Mouse (Mus musculus) embryonic facial prominence, embryonic 15.5 days (tissue): ENCODE measurements around the gene Ddn. TPM values are rescaled to one million over a fixed set of nuclear protein-coding genes. Genes with fewer than 3 reads are reported as not detected.
A peak's percentile ranks its signal among the peaks of the same experiment; 100 is the strongest.

ENCODE experiments used
- ATAC-seq: fragments of 200-750 bp; cut with Nextera tagmentation; 2 replicates; pipeline ENCODE4 v1.8.0; 2017; ENCODE audit warnings: low read depth, moderate TSS enrichment; ENCODE audit not compliant: insufficient number of reproducible peaks, low FRiP score, low TSS enrichment
- H3K27ac ChIP-seq: fragments of 300-500 bp; sonication (generic); replicated peaks from 2 replicates; pipeline ENCODE4 v1.5.1; 2015; ENCODE audit warnings: mild to moderate bottlenecking, inconsistent platforms
- H3K27me3 ChIP-seq: fragments of 300-500 bp; sonication (generic); 2 replicates; pipeline ENCODE4 v1.6.1; 2015; ENCODE audit warnings: inconsistent platforms
- H3K36me3 ChIP-seq: fragments of 300-500 bp; sonication (generic); 2 replicates; pipeline ENCODE4 v1.6.1; 2015; ENCODE audit warnings: mild to moderate bottlenecking, inconsistent platforms
- H3K4me1 ChIP-seq: fragments of 300-500 bp; sonication (generic); 2 replicates; pipeline ENCODE4 v1.6.1; 2015; ENCODE audit warnings: inconsistent platforms
- H3K4me2 ChIP-seq: fragments of 300-500 bp; sonication (generic); replicated peaks from 2 replicates; pipeline ENCODE4 v1.6.1; 2015; ENCODE audit warnings: mild to moderate bottlenecking, inconsistent platforms
- H3K4me3 ChIP-seq: fragments of 300-500 bp; sonication (generic); replicated peaks from 2 replicates; pipeline ENCODE4 v1.5.1; 2015; ENCODE audit warnings: mild to moderate bottlenecking, inconsistent platforms
- H3K9ac ChIP-seq: fragments of 300-500 bp; sonication (generic); 2 replicates; pipeline ENCODE4 v1.6.1; 2015; ENCODE audit warnings: inconsistent platforms
- H3K9me3 ChIP-seq: fragments of 300-500 bp; sonication (generic); replicated peaks from 2 replicates; pipeline ENCODE4 v1.6.1; 2016; ENCODE audit warnings: inconsistent platforms
- WGBS: fragments of 180-500 bp; shearing (Covaris S2); methylation state at CpG from one replicate; pipeline ENCODE4 v1.1.7; 2015; 5-methylcytosine and 5-hydroxymethylcytosine counted together
- polyA plus RNA-seq: library from polyadenylated mRNA; unstranded; fragments of >200 nt; fragmentation: Nextera tagmentation; extraction: Ambion mirVana; gene quantifications from 2 replicates; pipeline ENCODE4 v1.2.1, GENCODE M21; 2015

Gene Ddn
- polyA plus RNA-seq, 1 experiment from 2014 or later: 0.04 TPM

DNA sequence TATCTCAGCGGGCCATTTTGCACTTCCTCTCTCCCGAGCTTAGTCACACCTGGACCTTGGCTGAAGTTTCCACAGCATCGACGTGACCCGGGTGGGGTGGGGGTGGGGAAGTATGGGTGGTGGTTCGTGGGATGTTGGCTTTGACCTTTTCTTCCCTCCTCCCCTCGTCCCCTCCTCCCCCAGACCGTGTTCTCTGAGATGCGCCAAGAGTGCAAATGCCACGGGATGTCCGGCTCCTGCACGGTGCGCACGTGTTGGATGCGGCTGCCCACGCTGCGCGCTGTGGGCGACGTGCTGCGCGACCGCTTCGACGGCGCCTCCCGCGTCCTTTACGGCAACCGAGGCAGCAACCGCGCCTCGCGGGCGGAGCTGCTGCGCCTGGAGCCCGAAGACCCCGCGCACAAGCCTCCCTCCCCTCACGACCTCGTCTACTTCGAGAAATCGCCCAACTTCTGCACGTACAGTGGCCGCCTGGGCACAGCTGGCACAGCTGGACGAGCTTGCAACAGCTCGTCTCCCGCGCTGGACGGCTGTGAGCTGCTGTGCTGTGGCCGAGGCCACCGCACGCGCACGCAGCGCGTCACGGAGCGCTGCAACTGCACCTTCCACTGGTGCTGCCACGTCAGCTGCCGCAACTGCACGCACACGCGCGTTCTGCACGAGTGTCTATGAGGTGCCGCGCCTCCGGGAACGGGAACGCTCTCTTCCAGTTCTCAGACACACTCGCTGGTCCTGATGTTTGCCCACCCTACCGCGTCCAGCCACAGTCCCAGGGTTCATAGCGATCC, 16.9 kb downstream of the Ddn start:
- Histone ChIP-seq H3K27me3 (peaks cover 99% of the 10 kb centered on the region), H3K9me3 (no peaks in the 10 kb centered on the region), H3K9ac (no peak overlapping the region), H3K4me3 (peak overlapping the region; percentile 33), H3K4me1 (peaks cover 38% of the 10 kb centered on the region), H3K4me2 (peak overlapping the region; percentile 46), H3K36me3 (no peaks in the 10 kb centered on the region), H3K27ac (no peak overlapping the region)
- ATAC-seq: no peak
- 3% methylated on average over 75 of the region's 75 CpGs for WGBS

DNA sequence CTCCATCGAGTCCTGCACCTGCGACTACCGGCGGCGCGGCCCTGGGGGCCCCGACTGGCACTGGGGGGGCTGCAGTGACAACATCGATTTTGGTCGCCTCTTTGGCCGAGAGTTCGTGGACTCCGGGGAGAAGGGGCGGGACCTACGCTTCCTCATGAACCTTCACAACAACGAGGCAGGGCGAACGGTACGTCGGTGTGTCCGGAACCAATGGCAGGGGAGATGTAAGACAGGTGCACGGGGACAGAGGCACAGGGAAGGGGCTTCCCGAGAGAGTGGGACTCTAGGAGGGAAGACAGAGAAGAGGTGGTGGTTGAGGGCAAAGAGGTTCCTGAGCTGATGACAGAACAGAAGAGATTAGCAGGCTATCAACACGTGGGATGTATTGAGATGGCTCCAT, 17.5 kb downstream of the Ddn start:
- H3K4me3 ChIP-seq: 0 out of 2 replicates have a peak overlapping the region, but pooled peaks have one; percentile 13
- H3K27me3 ChIP-seq: peaks cover 95% of the 10 kb centered on the region
- WGBS: under 1% methylated on average over 23 of the region's 23 CpGs
- H3K36me3 ChIP-seq: no peaks in the 10 kb centered on the region
- H3K27ac ChIP-seq: no peak overlapping the region
- H3K4me1 ChIP-seq: peaks cover 35% of the 10 kb centered on the region
- no peak for ATAC-seq
- no peak overlapping the region for H3K9ac ChIP-seq
- 0 out of 2 replicates have a peak overlapping the region, but pooled peaks have one; percentile 6 for H3K4me2 ChIP-seq
- H3K9me3 ChIP-seq: no peaks in the 10 kb centered on the region

- 1% methylated on average over 12 of the region's 12 CpGs for WGBS
- Histone ChIP-seq H3K27ac (no peak overlapping the region), H3K36me3 (no peaks in the 10 kb centered on the region), H3K4me2 (peak overlapping the region; percentile 44), H3K9me3 (no peaks in the 10 kb centered on the region), H3K4me1 (peaks cover 35% of the 10 kb centered on the region), H3K9ac (no peak overlapping the region), H3K4me3 (peak overlapping the region; percentile 28), H3K27me3 (peaks cover 94% of the 10 kb centered on the region)
- ATAC-seq: no peak
Observed at GRCm38 (mm10) chr15:98791221-98791620, 18.1 kb downstream of the Ddn start.

- Histone ChIP-seq H3K27ac (no peak overlapping the region), H3K27me3 (peaks cover 89% of the 10 kb centered on the region), H3K9me3 (no peaks in the 10 kb centered on the region), H3K4me1 (peaks cover 35% of the 10 kb centered on the region), H3K4me2 (peak overlapping the region; percentile 44), H3K4me3 (peak overlapping the region; percentile 28), H3K36me3 (no peaks in the 10 kb centered on the region), H3K9ac (no peak overlapping the region)
- no peak for ATAC-seq
- WGBS: under 1% methylated on average over 23 of the region's 23 CpGs
Observed at GRCm38 (mm10) chr15:98790761-98791160, 18.5 kb downstream of the Ddn start.

DNA sequence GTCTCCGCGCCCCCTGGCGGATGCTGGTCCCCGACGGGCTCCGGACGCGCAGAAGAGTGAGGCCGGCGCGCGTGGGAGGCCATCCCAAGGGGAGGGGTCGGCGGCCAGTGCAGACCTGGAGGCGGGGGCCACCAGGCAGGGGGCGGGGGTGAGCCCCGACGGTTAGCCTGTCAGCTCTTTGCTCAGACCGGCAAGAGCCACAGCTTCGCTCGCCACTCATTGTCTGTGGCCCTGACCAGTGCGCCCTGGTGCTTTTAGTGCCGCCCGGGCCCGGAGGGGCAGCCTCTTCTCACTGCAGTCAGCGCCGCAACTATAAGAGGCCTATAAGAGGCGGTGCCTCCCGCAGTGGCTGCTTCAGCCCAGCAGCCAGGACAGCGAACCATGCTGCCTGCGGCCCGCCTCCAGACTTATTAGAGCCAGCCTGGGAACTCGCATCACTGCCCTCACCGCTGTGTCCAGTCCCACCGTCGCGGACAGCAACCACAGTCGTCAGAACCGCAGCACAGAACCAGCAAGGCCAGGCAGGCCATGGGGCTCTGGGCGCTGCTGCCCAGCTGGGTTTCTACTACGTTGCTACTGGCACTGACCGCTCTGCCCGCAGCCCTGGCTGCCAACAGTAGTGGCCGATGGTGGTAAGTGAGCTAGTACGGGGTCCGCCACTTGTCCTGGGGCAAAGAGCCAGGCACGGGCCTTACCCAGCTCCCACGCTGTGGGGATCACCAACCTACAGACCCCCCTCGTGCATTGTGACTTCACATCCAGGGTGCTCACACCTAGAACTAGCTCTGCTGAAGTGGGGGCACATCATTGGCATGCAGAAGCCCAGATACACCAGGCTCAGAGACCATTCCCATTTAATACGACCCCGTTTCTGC, 19.4 kb downstream of the Ddn start, which contains the start of gene Wnt1:
Gene Wnt1, plus strand, starts transcription at position 197 of the 875 bp plus-strand sequence.
- Histone ChIP-seq H3K4me1 (peaks cover 35% of the 10 kb centered on the region), H3K27me3 (peaks cover 86% of the 10 kb centered on the region), H3K9ac (no peak within 1 kb of the TSS), H3K4me2 (peak within 1 kb of the TSS; percentile 44), H3K4me3 (peak within 1 kb of the TSS; percentile 28), H3K27ac (no peak within 1 kb of the TSS), H3K9me3 (no peaks in the 10 kb centered on the region), H3K36me3 (no peaks in the 10 kb centered on the region)
- 2% methylated on average over 51 of the region's 51 CpGs for WGBS
- no peak for ATAC-seq

- H3K36me3 ChIP-seq: no peaks in the 10 kb centered on the region
- 11% methylated on average over 24 of the region's 24 CpGs for WGBS
- no peak overlapping the region for H3K9ac ChIP-seq
- peak overlapping the region; percentile 26; the same call in 1 of the 2 replicates for H3K4me3 ChIP-seq
- peaks cover 35% of the 10 kb centered on the region for H3K4me1 ChIP-seq
- H3K4me2 ChIP-seq: peak overlapping the region; percentile 29; the same call in 1 of the 2 replicates
- H3K27me3 ChIP-seq: peaks cover 78% of the 10 kb centered on the region
- no peaks in the 10 kb centered on the region for H3K9me3 ChIP-seq
- ATAC-seq: no peak
- no peak overlapping the region for H3K27ac ChIP-seq
Observed at GRCm38 (mm10) chr15:98788972-98789660, 20.2 kb downstream of the Ddn start.

DNA sequence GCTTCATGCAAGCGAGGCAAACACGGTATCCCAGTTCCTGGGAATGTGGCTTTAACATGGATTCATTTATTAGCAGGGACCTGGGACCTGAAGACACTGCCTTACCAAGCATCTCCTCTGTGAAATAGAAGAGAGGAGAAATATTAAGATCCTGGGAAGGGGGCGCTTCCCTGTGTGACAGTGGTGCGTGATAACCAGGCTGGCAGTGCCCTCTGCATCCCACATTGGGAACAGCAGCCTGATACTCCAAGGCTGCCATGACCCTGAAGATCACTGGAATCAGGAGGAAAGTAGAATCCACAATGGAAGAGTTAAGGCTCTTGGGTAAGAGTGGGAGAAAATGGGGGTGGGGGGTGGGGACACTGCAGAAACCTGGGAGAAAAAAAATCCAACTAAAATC, 21.4 kb downstream of the Ddn start:
- Histone ChIP-seq H3K4me1 (peaks cover 31% of the 10 kb centered on the region), H3K9me3 (no peaks in the 10 kb centered on the region), H3K4me2 (no peak overlapping the region), H3K27me3 (peaks cover 66% of the 10 kb centered on the region), H3K9ac (no peak overlapping the region), H3K4me3 (no peak overlapping the region), H3K36me3 (no peaks in the 10 kb centered on the region), H3K27ac (no peak overlapping the region)
- ATAC-seq: no peak
- 19% methylated on average over 4 of the region's 4 CpGs for WGBS

GRCm38 (mm10) chr15:98785744-98786143, 23.5 kb downstream of the Ddn start:
- no peak for ATAC-seq
- Histone ChIP-seq H3K4me3 (no peak overlapping the region), H3K36me3 (no peaks in the 10 kb centered on the region), H3K9me3 (no peaks in the 10 kb centered on the region), H3K4me1 (peaks cover 15% of the 10 kb centered on the region), H3K4me2 (no peak overlapping the region), H3K9ac (no peak overlapping the region), H3K27me3 (peaks cover 60% of the 10 kb centered on the region), H3K27ac (no peak overlapping the region)
- WGBS: 41% methylated on average over 7 of the region's 7 CpGs

DNA sequence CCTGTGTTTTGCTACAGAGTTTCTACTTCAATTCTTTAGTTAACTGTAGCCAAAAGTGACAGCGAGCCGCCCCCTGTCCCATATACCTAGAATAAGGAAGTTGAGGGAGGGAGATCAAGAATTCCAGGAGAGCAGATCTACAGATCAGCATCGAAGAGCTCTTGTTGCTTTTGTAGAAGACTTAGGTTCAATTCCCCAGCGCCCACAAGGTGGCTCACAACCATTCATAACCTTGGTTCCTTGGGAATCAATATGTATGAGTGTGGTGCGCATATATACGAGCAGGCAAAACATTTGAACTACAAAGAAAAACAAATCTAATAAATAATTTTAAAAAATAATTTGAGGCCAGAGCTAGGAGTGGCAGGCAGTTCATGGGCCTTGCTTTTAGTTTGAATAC, 28.1 kb downstream of the Ddn start:
- Histone ChIP-seq H3K9me3 (no peaks in the 10 kb centered on the region), H3K27me3 (peaks cover 67% of the 10 kb centered on the region), H3K36me3 (no peaks in the 10 kb centered on the region), H3K9ac (no peak overlapping the region), H3K4me1 (peaks cover 42% of the 10 kb centered on the region), H3K4me3 (no peak overlapping the region), H3K27ac (no peak overlapping the region; the same call in 1 of the 2 replicates), H3K4me2 (no peak overlapping the region)
- ATAC-seq: no peak
- WGBS: 26% methylated on average over 6 of the region's 6 CpGs

- no peak overlapping the region; the same call in 1 of the 2 replicates for H3K27ac ChIP-seq
- H3K9ac ChIP-seq: no peak overlapping the region
- peak; percentile 64; the same call in 1 of the 2 replicates for ATAC-seq
- 5% methylated on average over 13 of the region's 13 CpGs for WGBS
- peaks cover 48% of the 10 kb centered on the region for H3K4me1 ChIP-seq
- H3K4me2 ChIP-seq: no peak overlapping the region; the same call in 1 of the 2 replicates
- H3K27me3 ChIP-seq: peaks cover 71% of the 10 kb centered on the region
- H3K9me3 ChIP-seq: no peaks in the 10 kb centered on the region
- no peak overlapping the region for H3K4me3 ChIP-seq
- H3K36me3 ChIP-seq: no peaks in the 10 kb centered on the region
Observed at GRCm38 (mm10) chr15:98780573-98780972, 28.7 kb downstream of the Ddn start.

DNA sequence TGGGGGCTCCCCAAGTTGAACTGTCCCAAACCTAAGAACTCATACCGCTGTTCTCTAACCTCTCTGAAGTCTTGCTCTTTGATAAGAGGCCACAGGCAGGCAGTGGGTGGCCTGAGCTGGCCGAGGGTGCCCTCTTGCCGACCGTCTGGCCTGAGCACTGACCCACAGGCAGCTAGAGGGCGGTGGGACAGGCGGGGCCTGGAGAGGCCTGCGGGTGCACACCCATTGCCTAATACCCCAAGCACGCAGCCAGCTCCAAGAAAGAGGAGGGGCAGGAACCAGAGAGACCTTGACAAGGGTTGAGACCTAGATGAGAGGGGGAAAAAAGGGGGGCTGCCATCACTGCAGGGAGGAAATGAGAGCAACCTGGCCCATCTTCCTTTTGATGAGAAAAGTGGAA, 29.2 kb downstream of the Ddn start:
- H3K9me3 ChIP-seq: no peaks in the 10 kb centered on the region
- H3K4me3 ChIP-seq: no peak overlapping the region
- no peak overlapping the region for H3K27ac ChIP-seq
- H3K36me3 ChIP-seq: no peaks in the 10 kb centered on the region
- no peak overlapping the region; the same call in 1 of the 2 replicates for H3K4me2 ChIP-seq
- peaks cover 72% of the 10 kb centered on the region for H3K27me3 ChIP-seq
- no peak for ATAC-seq
- 5% methylated on average over 8 of the region's 8 CpGs for WGBS
- H3K9ac ChIP-seq: no peak overlapping the region
- H3K4me1 ChIP-seq: peaks cover 50% of the 10 kb centered on the region
